Mouse (Mus musculus) B cell, adult 2 months (primary cell): ENCODE measurements around the gene Hoxc13.

Source experiments
- DNase-seq, 2 experiments: peaks; one replicate each; pipeline ENCODE4 v3.0.0; 2022

Hoxc13 gene

DNA sequence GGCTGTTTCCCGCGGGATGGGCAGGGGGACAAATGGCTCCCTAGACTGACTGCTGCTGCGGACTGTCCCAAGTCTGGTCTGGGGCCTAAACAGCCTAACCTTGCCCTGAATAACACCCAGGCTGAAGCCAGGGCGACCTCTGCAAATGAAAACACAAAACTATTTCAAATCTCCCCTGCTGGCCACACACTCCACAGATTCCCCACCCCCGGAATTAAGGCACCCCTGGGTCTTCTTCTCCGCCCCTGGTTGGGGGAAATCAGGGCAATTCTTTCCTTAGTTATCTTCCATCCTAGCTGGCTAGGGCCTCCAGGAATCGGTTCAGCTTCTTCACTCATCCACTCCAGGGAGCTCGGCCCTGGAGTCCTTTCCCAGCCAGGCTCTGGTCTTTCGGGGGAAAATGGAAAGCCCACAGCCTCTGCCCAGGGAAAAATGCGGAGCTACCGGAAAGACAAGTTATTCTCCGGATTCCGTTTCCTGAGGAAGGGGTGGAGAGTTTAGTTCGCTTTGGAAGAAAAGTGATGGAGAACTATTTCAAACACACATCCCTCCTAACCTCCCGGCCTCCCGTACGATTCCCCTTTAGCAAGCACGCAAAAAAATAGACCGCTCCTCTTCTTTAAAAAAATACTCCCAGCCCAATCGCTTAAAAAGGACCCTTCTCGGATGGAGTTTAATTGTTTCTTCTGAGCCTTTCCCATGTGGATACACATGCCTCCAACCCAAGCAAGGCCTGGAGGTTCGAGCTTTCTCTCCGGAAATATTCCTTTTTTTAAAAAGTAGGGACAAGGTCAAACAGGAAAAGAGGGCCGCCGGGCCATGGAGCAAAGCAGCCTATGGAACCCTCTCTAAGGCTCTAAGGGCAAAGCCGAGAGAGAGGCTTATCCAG lies 44.3 kb downstream of the Hoxc13 start:
- DNase-seq: no peak

DNA sequence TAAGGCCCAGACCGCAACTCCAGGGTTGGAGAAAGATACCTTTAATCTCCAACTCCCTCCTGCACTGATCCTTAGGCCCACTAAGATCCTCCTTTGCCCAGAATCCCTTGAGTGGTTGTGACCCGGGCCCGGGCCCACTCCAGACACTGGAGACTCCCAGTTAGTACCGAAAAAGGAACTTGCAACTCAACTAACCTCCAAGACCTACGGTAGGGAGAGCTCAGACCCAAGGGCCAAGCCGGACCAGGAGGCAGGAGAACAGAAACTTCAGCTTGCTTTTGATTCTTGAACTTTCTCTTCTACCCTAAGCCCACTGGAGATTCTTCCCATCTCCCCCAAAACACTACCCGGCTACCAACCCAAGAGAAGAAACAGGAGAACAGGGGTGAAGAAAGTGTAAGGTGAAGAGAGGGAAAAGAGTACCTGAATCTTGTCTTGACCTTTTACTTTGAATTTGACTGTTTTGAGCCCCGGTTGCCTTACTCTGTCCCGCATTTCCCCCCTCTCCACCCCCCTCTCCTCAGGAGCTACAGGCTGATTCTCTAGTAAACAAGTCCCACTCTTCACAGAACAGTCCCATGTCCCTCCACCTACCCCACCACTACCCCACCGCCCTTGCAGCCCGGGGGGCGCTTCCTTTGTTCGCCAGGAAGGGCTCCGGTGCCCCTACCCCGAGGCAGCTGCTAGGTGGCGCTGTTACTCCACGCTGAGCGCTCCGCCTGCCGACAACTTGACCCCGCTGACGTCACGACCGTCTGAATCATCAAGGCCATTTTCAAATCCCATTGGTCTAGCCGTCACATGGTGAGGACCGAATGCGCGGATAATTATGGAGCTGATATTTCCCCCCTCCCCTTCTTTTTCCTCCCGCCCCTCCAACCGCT lies 45.2 kb downstream of the Hoxc13 start:
- DNase-seq: peak; percentile 87 to 88

DNA sequence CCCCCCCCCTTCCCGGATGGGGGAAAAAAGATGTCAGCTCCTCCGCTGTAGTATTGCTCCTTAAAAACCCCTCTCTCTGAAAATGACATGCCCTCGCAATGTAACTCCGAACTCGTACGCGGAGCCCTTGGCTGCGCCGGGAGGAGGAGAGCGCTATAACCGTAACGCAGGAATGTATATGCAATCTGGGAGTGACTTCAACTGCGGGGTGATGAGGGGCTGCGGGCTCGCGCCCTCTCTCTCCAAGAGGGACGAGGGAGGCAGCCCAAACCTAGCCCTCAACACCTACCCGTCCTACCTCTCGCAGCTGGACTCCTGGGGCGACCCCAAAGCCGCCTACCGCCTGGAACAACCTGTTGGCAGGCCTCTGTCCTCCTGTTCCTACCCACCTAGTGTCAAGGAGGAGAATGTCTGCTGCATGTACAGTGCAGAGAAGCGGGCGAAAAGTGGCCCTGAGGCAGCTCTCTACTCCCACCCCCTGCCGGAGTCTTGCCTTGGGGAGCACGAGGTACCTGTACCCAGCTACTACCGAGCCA lies 45.9 kb downstream of the Hoxc13 start, which contains the start of gene Hoxc10:
Gene Hoxc10 (plus strand): TSS at position 21 of the 536 bp plus-strand sequence.
- DNase-seq: no peak

DNA sequence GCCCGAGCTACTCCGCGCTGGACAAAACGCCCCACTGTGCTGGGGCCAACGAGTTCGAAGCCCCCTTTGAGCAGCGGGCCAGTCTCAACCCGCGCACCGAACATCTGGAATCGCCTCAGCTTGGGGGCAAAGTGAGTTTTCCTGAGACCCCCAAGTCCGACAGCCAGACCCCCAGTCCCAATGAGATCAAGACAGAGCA lies 46.3 kb downstream of the Hoxc13 start, which contains the start of gene Hoxc5:
Gene Hoxc5 (plus strand): TSS at position 132 of the 199 bp plus-strand sequence.
- DNase-seq: no peak

DNA sequence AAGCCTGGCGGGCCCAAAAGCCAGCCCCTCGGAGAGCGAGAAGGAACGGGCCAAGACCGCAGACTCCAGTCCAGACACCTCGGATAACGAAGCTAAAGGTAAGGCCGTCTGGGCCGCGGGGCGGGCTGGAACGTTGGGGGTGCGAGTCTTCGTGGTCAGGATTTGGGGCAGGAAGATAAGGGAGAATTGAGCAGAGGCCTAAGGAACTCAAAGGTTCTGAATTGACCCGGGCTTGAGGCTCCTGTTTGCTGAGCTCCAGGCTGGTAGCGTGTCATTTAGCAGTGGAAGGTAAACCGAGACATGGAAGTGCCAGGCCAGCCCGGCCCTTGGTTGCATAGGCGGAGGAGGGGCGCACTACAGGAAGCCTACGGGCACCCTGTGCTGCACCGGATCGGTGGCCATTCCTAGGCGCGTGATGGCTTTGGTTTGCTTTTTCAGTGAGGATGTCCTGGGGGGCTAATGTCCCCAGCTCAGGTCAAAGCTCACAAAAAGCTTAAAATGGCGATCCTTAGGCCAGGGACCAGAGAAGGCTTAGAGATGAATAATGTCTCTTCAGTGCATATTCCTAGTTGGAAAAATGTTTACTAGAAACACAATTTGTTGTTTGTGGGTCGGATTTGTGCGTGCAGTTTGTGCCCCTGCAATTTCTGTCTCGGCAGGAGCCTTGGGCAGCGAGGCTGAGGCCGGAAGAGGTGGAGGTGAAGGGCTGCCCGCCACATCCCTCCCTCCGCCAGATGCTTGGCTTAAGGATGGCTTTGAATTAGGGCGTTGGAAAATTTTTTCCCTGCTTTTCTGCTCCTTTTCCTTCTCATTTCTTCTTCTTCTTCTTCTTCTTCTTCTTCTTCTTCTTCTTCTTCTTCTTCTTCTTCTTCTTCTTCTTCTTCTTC lies 46.9 kb downstream of the Hoxc13 start:
- no peak for DNase-seq

DNA sequence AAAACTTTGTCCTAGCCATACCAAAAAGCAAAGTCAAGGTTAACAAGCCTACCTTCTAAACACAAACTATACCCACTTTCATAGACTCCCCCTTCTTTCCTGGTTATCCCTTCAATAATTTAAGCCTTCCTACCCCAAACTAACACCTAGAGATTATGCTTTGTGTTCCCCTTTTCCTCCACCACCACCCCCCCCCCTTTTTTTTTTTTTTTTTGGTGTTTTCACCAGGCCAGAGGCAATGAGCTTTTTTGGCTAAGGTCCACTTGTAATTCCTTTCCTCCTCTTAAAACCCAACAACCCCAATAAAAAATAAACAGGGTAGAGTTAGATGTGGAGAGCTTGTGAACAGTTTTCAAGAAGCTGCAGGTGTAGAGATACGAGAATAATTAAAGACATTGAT lies 48.4 kb downstream of the Hoxc13 start:
- DNase-seq: no peak

DNA sequence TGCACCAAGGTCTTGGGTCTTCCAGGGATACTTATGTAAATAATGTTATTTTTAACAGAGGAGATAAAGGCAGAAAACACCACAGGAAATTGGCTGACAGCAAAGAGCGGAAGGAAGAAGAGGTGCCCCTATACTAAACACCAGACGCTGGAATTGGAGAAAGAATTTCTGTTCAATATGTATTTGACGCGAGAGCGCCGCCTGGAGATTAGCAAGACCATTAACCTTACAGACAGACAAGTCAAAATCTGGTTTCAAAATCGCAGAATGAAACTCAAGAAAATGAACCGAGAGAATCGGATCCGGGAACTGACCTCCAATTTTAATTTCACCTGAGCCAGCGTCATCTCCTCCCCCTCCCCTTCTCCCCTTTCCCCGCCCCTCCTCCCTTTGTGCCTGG lies 49.8 kb downstream of the Hoxc13 start:
- no peak for DNase-seq

DNA sequence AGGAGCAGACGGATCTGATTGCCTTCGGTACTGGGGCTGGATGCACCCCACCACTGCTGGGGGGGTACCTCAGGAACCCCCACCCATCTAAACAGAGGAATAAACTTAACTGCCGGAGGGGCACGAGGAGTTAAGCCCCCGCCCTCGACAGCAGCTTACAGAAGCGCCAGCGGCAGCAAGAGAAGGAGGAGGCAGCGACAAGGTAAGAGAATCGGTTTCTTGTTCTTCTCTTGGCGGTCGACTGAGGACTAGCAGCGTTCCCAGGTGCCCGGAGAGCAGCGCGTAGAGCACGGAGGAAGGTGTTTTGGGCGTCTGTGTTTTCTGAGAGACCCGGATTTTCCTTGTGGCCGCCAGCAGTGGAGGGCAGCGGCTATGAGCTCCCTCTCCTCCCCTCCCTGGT lies 51.4 kb downstream of the Hoxc13 start:
- DNase-seq: no peak

DNA sequence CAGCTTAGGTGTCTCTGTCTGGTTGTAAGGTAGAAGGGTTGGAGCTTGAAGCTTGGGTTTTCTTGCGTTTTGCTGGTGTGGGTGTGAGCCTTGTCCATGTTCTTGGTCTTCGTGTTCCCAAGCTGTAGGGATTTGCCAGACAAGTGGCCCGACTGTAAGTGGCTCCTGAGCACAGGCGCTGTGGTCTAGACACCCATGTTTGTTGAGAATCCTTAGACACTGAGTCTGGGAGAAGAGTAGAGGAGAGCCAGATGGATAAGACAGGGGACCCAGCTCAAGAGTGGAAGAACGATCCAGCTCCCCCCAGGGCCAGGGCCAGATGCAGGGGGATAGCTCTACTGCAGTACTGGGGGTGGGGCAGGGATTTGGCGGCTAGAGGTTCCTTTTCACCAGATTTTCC lies 51.9 kb downstream of the Hoxc13 start:
- DNase-seq: no peak

DNA sequence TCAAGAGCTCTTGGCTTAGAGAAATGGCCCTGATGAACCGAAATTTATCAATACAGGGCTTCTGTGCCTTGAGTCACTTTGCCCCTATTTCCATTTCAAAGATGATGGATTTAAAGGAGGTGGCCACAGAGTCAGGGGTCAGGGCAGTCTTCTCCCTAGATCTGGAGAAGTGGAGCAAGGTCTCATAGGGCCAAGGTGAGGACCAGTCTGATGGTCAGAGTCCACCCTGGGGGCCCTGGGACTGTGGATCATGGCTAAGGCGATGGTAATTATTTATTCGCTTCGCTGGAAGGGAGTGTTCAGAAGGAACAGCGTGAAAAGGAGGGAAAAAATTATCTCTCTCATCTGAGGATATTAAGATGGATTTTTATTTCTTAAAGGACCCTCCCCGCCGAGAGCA lies 54.1 kb downstream of the Hoxc13 start:
- DNase-seq: no peak

DNA sequence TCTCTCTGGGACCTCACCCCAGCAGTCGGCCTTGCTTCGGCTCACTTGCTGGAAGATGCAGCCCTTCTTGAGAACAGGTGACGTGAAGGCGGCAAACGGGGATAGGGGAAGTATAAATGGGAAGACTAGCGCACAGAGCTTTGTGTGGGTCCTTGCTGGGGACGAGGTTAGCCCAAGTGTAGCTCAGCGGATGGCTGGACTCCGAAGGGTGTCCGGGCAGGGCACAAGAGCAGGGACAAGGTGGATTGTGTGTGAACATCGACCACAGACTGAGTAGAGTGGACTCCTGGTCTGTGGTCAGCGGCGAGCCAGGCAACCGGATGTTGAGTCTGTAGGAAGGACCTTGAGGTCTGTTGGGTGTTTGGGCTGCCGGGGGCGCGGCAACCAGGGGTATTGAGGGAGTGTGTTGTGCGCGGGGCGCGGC lies 54.8 kb downstream of the Hoxc13 start:
- DNase-seq: no peak

DNA sequence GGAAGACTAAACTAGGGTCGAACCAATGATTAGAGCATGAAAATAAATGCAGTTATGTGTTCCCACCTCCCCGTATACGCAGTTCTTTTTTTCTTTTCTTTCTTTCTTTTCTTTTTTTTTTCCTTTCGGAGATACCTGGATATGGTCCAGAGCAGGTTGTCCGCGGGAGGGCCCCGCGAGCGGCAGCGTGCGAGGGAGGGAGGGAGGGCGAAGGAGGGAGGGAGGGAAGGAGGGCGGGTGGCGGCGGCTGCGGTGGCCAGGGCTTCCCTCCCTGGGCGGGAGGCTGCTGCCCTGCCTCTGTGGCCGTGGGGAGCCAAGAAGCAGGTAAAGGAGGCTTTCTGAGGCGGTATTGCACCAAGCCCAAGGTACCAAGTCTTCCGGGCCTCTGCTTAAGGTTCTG lies 55.3 kb downstream of the Hoxc13 start, which contains the start of gene Hoxc9:
Gene Hoxc9 (plus strand): TSS at position 269 of the 400 bp plus-strand sequence.
- DNase-seq: no peak

DNA sequence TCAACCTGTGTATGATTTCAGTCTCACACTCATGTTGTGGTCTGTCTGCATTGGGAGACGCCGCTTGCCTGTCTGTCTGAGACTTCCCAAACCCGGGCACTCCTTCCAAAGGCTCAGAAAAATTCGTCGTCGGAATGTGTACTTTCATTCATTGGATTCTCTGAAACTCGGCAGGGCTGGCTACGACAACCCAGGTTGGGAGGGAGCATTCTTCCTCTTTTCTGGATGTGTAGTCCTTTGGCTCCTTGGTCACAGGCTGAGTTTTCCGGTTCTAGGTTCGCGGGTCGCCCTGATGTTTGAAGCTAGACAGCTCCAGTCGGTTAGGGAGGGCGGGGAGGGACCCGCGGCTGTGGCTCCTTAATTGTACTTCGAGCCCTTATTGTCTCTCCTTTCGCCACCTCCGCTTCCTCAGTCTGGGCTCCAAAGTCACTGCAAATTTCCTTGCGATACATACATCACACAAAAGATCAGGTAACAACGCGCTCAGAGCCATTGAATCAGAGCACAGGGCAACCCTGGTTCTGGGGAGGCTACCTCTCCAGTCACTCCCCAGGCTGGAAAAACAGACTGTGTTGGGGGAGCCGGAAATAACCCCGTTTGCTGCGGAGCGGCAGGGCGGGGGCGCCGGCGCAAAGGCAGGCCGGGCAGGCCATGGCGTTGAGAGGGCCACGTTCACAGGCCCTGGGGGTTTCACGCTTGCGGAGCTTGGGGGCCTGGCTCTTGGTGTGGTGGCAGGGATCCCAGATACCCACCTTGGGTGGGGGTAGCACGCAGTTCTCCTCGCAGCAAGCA lies 55.9 kb downstream of the Hoxc13 start:
- no peak for DNase-seq

DNA sequence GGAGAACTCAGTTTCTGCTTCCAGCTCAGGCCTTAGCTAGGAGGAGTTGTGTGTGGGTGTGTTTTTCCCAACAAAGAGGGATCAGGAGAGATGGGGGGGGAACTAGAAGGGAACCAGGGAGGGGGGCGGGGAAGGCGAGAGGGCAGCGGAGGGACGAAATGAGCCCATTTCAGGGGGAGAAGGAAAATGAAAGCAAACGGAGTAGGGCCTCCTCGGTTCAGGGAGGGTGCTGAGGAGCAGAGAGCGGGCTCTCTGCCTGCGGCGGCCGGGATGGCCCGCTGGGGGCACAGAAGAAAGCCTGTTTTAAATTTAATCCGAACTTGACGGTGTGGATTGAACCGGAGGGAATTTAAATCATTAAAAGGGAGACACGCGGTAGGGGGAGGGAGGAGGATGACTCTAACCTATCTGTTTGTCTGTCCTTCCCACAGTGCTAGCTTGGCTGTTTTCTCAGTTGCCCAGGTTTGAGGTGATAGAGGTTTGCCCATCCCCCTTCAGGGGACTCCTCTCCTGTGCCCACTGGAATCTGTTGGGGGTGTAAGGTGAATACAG lies 56.6 kb downstream of the Hoxc13 start:
- DNase-seq: no peak
